Mouse (Mus musculus) testis, adult 2 months (tissue): ENCODE measurements at regions not wholly inside any gene's neighbourhood (a gene's known extent, or its start where the extent isn't known, plus 50 kb on each side); places are given as distances from the start of the nearest gene placed in this dataset.

Source experiments
- CTCF ChIP-seq: fragments of 200-500 bp; IDR thresholded peaks from 2 replicates; pipeline ENCODE4 v1.5.1; 2012; ENCODE audit warnings: low read depth, mild to moderate bottlenecking, inconsistent platforms, low read length, moderate library complexity; ENCODE audit not compliant: control insufficient read depth, insufficient read depth, insufficient replicate concordance
- POLR2A ChIP-seq: fragments of 200-500 bp; IDR thresholded peaks from 2 replicates; pipeline ENCODE4 v1.6.1; 2012; ENCODE audit warnings: low read depth, mild to moderate bottlenecking, inconsistent platforms, low read length, moderate library complexity; ENCODE audit not compliant: control insufficient read depth

DNA sequence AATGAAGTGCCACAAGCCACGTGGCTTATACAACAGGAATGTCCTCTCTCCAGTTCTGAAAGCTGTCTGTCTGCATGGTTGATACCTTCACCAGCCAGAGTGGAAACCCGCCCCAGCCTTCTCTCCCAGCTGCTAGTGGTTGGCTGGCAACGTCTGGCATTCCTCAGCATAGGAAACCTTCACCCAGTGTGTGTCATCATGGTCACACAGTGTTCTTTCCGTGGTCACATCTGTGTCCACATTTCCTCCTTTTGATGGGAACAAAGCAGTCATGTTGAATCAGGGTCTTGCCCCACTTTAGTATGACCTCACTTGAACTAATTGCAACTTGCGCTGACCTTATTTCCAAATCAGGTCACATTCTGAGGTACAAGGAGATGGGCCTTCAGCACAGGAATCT is 128.1 kb downstream of the Efnb2 start:
- TF ChIP-seq CTCF (no peak), POLR2A (no peak)
